Mouse (Mus musculus): ENCODE measurements around the gene Zfp91. TPM values are rescaled to one million over a fixed set of nuclear protein-coding genes. Genes with fewer than 3 reads are reported as not detected.
"Not testable (repeated sequence)": the region's sequence is repeated elsewhere in the genome, so short reads cannot be mapped to it uniquely, and the experiment has no call there.

The Zfp91 gene
- polyA plus RNA-seq, 1 experiment from 2014 or later = 10.4 TPM

- no peaks in the 10 kb centered on the region for H3K27me3 ChIP-seq (ENCODE audit: control insufficient read depth, insufficient read depth, low read length)
- H3K4me3 ChIP-seq (ENCODE audit: low read depth, low read length) = no peak overlapping the region
- H3K36me3 ChIP-seq (ENCODE audit: control insufficient read depth, insufficient read depth, low read length) = no peaks in the 10 kb centered on the region
- DNase-seq (ENCODE audit: low spot score) (no peak), ATAC-seq (ENCODE audit: insufficient number of reproducible peaks, low FRiP score, low TSS enrichment, low read depth) (no peak)
- 64% methylated on average over 1 of the region's 1 CpGs for WGBS
- H3K4me1 ChIP-seq (ENCODE audit: control insufficient read depth, insufficient read depth, low read length) = no peaks in the 10 kb centered on the region
- H3K27ac ChIP-seq (replicated peaks; ENCODE audit: low read depth, low read length) = no peak overlapping the region
- H3K9me3 ChIP-seq (ENCODE audit: control insufficient read depth, low read length) = no peaks in the 10 kb centered on the region
- H3K4me2 ChIP-seq (ENCODE audit: low read depth, severe bottlenecking) = no peak overlapping the region
- no peak overlapping the region for H3K9ac ChIP-seq (ENCODE audit: low read length)
These were observed 64.9 kb downstream of the Zfp91 start for GRCm38 (mm10) chr19:12731036-12731435.

- ATAC-seq (ENCODE audit: insufficient number of reproducible peaks, low FRiP score, low TSS enrichment, low read depth) = no peak
- no peaks in the 10 kb centered on the region for H3K9me3 ChIP-seq (ENCODE audit: control insufficient read depth, low read length)
- no peaks in the 10 kb centered on the region for H3K4me1 ChIP-seq (ENCODE audit: control insufficient read depth, insufficient read depth, low read length)
- no peaks in the 10 kb centered on the region for H3K27me3 ChIP-seq (ENCODE audit: control insufficient read depth, insufficient read depth, low read length)
- H3K9ac ChIP-seq (ENCODE audit: low read length) = no peak overlapping the region
- H3K27ac ChIP-seq (replicated peaks; ENCODE audit: low read depth, low read length) = no peak overlapping the region
- no peak overlapping the region for H3K4me2 ChIP-seq (ENCODE audit: low read depth, severe bottlenecking)
- DNase-seq (ENCODE audit: low spot score) = no peak
- H3K4me3 ChIP-seq (ENCODE audit: low read depth, low read length) = no peak overlapping the region
- 74% methylated on average over 1 of the region's 1 CpGs for whole genome bisulfite sequencing
- no peaks in the 10 kb centered on the region for H3K36me3 ChIP-seq (ENCODE audit: control insufficient read depth, insufficient read depth, low read length)
These were observed 70.1 kb downstream of the Zfp91 start for GRCm38 (mm10) chr19:12725851-12726250.

GRCm38 (mm10) chr19:12722308-12722707, 73.6 kb downstream of the Zfp91 start:
- WGBS = 77% methylated on average over 2 of the region's 3 CpGs
- Histone ChIP-seq H3K4me3 (ENCODE audit: low read depth, low read length) (no peak overlapping the region), H3K9me3 (ENCODE audit: control insufficient read depth, low read length) (no peaks in the 10 kb centered on the region), H3K27ac (replicated peaks; ENCODE audit: low read depth, low read length) (no peak overlapping the region), H3K36me3 (ENCODE audit: control insufficient read depth, insufficient read depth, low read length) (no peaks in the 10 kb centered on the region), H3K4me1 (ENCODE audit: control insufficient read depth, insufficient read depth, low read length) (no peaks in the 10 kb centered on the region), H3K27me3 (ENCODE audit: control insufficient read depth, insufficient read depth, low read length) (no peaks in the 10 kb centered on the region), H3K4me2 (ENCODE audit: low read depth, severe bottlenecking) (no peak overlapping the region), H3K9ac (ENCODE audit: low read length) (no peak overlapping the region)
- ATAC-seq (ENCODE audit: insufficient number of reproducible peaks, low FRiP score, low TSS enrichment, low read depth) = no peak
- DNase-seq (ENCODE audit: low spot score) = no peak

GRCm38 (mm10) chr19:12721596-12721995, 74.3 kb downstream of the Zfp91 start:
- H3K4me1 ChIP-seq (ENCODE audit: control insufficient read depth, insufficient read depth, low read length); H3K9me3 ChIP-seq (ENCODE audit: control insufficient read depth, low read length); H3K27me3 ChIP-seq (ENCODE audit: control insufficient read depth, insufficient read depth, low read length); H3K27ac ChIP-seq (replicated peaks; ENCODE audit: low read depth, low read length); H3K4me3 ChIP-seq (ENCODE audit: low read depth, low read length); ATAC-seq (ENCODE audit: insufficient number of reproducible peaks, low FRiP score, low TSS enrichment, low read depth); H3K36me3 ChIP-seq (ENCODE audit: control insufficient read depth, insufficient read depth, low read length); H3K9ac ChIP-seq (ENCODE audit: low read length); DNase-seq (ENCODE audit: low spot score); H3K4me2 ChIP-seq (ENCODE audit: low read depth, severe bottlenecking): not testable (repeated sequence)
- WGBS = 91% methylated on average over 7 of the region's 7 CpGs

- not testable (repeated sequence) for H3K4me2 ChIP-seq (ENCODE audit: low read depth, severe bottlenecking); H3K9ac ChIP-seq (ENCODE audit: low read length); H3K27ac ChIP-seq (replicated peaks; ENCODE audit: low read depth, low read length); H3K9me3 ChIP-seq (ENCODE audit: control insufficient read depth, low read length); H3K27me3 ChIP-seq (ENCODE audit: control insufficient read depth, insufficient read depth, low read length); H3K4me1 ChIP-seq (ENCODE audit: control insufficient read depth, insufficient read depth, low read length); H3K4me3 ChIP-seq (ENCODE audit: low read depth, low read length); ATAC-seq (ENCODE audit: insufficient number of reproducible peaks, low FRiP score, low TSS enrichment, low read depth); DNase-seq (ENCODE audit: low spot score); H3K36me3 ChIP-seq (ENCODE audit: control insufficient read depth, insufficient read depth, low read length)
- WGBS = 89% methylated on average over 5 of the region's 5 CpGs
These were observed 75.0 kb downstream of the Zfp91 start for GRCm38 (mm10) chr19:12720919-12721318.

- no peaks in the 10 kb centered on the region for H3K36me3 ChIP-seq (ENCODE audit: control insufficient read depth, insufficient read depth, low read length)
- no peak overlapping the region for H3K4me3 ChIP-seq (ENCODE audit: low read depth, low read length)
- no peaks in the 10 kb centered on the region for H3K4me1 ChIP-seq (ENCODE audit: control insufficient read depth, insufficient read depth, low read length)
- H3K4me2 ChIP-seq (ENCODE audit: low read depth, severe bottlenecking) = no peak overlapping the region
- no peak for DNase-seq (ENCODE audit: low spot score)
- WGBS = 72% methylated on average over 2 of the region's 2 CpGs
- H3K9me3 ChIP-seq (ENCODE audit: control insufficient read depth, low read length) = no peaks in the 10 kb centered on the region
- ATAC-seq (ENCODE audit: insufficient number of reproducible peaks, low FRiP score, low TSS enrichment, low read depth) = no peak
- no peaks in the 10 kb centered on the region for H3K27me3 ChIP-seq (ENCODE audit: control insufficient read depth, insufficient read depth, low read length)
- no peak overlapping the region for H3K27ac ChIP-seq (replicated peaks; ENCODE audit: low read depth, low read length)
- no peak overlapping the region for H3K9ac ChIP-seq (ENCODE audit: low read length)
These were observed 75.5 kb downstream of the Zfp91 start for GRCm38 (mm10) chr19:12720463-12720862.

- H3K27ac ChIP-seq (replicated peaks; ENCODE audit: low read depth, low read length) = no peak overlapping the region
- WGBS = 86% methylated on average over 6 of the region's 6 CpGs
- no peaks in the 10 kb centered on the region for H3K36me3 ChIP-seq (ENCODE audit: control insufficient read depth, insufficient read depth, low read length)
- no peaks in the 10 kb centered on the region for H3K4me1 ChIP-seq (ENCODE audit: control insufficient read depth, insufficient read depth, low read length)
- H3K27me3 ChIP-seq (ENCODE audit: control insufficient read depth, insufficient read depth, low read length) = no peaks in the 10 kb centered on the region
- no peak overlapping the region for H3K4me2 ChIP-seq (ENCODE audit: low read depth, severe bottlenecking)
- H3K9me3 ChIP-seq (ENCODE audit: control insufficient read depth, low read length) = no peaks in the 10 kb centered on the region
- DNase-seq (ENCODE audit: low spot score) = no peak
- no peak for ATAC-seq (ENCODE audit: insufficient number of reproducible peaks, low FRiP score, low TSS enrichment, low read depth)
- H3K9ac ChIP-seq (ENCODE audit: low read length) = no peak overlapping the region
- no peak overlapping the region for H3K4me3 ChIP-seq (ENCODE audit: low read depth, low read length)
These were observed 76.7 kb downstream of the Zfp91 start for GRCm38 (mm10) chr19:12719189-12719588.

Other genes with a start within 250 kb of the Zfp91 start
- not detected in 2 replicates for gene Gm4952, start 196.2 kb downstream of the Zfp91 start, polyA plus RNA-seq (2014; fragmentation: Nextera tagmentation; extraction: Ambion mirVana)
- not detected in 2 replicates for gene Glyat, start 162.8 kb downstream of the Zfp91 start, polyA plus RNA-seq (2014; fragmentation: Nextera tagmentation; extraction: Ambion mirVana)
- not detected in 2 replicates for gene Olfr1442, start 125.7 kb downstream of the Zfp91 start, polyA plus RNA-seq (2014; fragmentation: Nextera tagmentation; extraction: Ambion mirVana)
- not detected in 2 replicates for gene Olfr1443, start 118.0 kb downstream of the Zfp91 start, polyA plus RNA-seq (2014; fragmentation: Nextera tagmentation; extraction: Ambion mirVana)
- gene Keg1, start 100.3 kb downstream of the Zfp91 start, polyA plus RNA-seq (2014; fragmentation: Nextera tagmentation; extraction: Ambion mirVana) = not detected in 2 replicates
- 0.64 and 1.2 TPM in 2 replicates for gene Cntf, start 30.5 kb downstream of the Zfp91 start, polyA plus RNA-seq (2014; fragmentation: Nextera tagmentation; extraction: Ambion mirVana)
- 0.58 and 1.4 TPM in 2 replicates for gene Lpxn, start 67 bp upstream of the Zfp91 start, polyA plus RNA-seq (2014; fragmentation: Nextera tagmentation; extraction: Ambion mirVana)
- gene Gm5244, start 50.6 kb upstream of the Zfp91 start, polyA plus RNA-seq (2014; fragmentation: Nextera tagmentation; extraction: Ambion mirVana) = not detected in 2 replicates
- not detected in 2 replicates for gene Olfr1444, start 61.2 kb upstream of the Zfp91 start, polyA plus RNA-seq (2014; fragmentation: Nextera tagmentation; extraction: Ambion mirVana)
- gene Olfr1445, start 87.7 kb upstream of the Zfp91 start, polyA plus RNA-seq (2014; fragmentation: Nextera tagmentation; extraction: Ambion mirVana) = not detected in 2 replicates
- gene Olfr1446, start 97.4 kb upstream of the Zfp91 start, polyA plus RNA-seq (2014; fragmentation: Nextera tagmentation; extraction: Ambion mirVana) = not detected in 2 replicates
- gene Olfr1447, start 107.6 kb upstream of the Zfp91 start, polyA plus RNA-seq (2014; fragmentation: Nextera tagmentation; extraction: Ambion mirVana) = not detected in 2 replicates
- gene Olfr1448, start 128.3 kb upstream of the Zfp91 start, polyA plus RNA-seq (2014; fragmentation: Nextera tagmentation; extraction: Ambion mirVana) = not detected in 2 replicates
- not detected in 2 replicates for gene Olfr1449, start 134.7 kb upstream of the Zfp91 start, polyA plus RNA-seq (2014; fragmentation: Nextera tagmentation; extraction: Ambion mirVana)
- gene Olfr1450, start 154.1 kb upstream of the Zfp91 start, polyA plus RNA-seq (2014; fragmentation: Nextera tagmentation; extraction: Ambion mirVana) = not detected in 2 replicates
- not detected in 2 replicates for gene Olfr1451, start 198.9 kb upstream of the Zfp91 start, polyA plus RNA-seq (2014; fragmentation: Nextera tagmentation; extraction: Ambion mirVana)
- gene Olfr1453, start 232.2 kb upstream of the Zfp91 start, polyA plus RNA-seq (2014; fragmentation: Nextera tagmentation; extraction: Ambion mirVana) = not detected in 2 replicates

All from limb, embryonic 11.5 days (tissue).